22 mouse cellular contexts compared by ENCODE assay signal in genomic region chr9:47323051-47323450, GRCm38 (mm10).
DNase-seq lines count a peak whose midpoint lies in the region; ATAC-seq and TF ChIP-seq lines count a peak whose summit lies in the region.
"Had no signal": no experiment of that assay in that cellular context is flagged by ENCODE, and none has a peak within 500 bp of the region (broad histone marks: within the 10 kb centered on the region; RNA-seq: fewer than 3 reads in every experiment).

No protein-coding gene starts in this region.

- no peaks in the 10 kb centered on the region for H3K4me1 ChIP-seq in kidney, embryonic 16.5 days (ENCODE audit: insufficient read depth, low read length)
- H3K4me1 ChIP-seq in midbrain, embryonic 11.5 days (ENCODE audit: control insufficient read depth, insufficient read depth, low read length) = peaks cover 5% of the 10 kb centered on the region; the same call in 1 of the 2 replicates
- H3K4me1 ChIP-seq in midbrain, embryonic 13.5 days (replicated peaks) = 0 out of 2 replicates have a peak, but pooled peaks cover 2% of the 10 kb centered on the region
- H3K4me1 ChIP-seq in limb, embryonic 13.5 days = peaks cover 19% of the 10 kb centered on the region
- H3K4me1 ChIP-seq in forebrain, postnatal 0 days (ENCODE audit: insufficient read depth) = peaks cover 4% of the 10 kb centered on the region; the same call in 1 of the 2 replicates
- H3K4me1 ChIP-seq: midbrain, embryonic 12.5 days had no signal

- no peak overlapping the region for H3K27ac ChIP-seq in kidney, embryonic 16.5 days (ENCODE audit: low read length)
- H3K27ac ChIP-seq in midbrain, embryonic 11.5 days (ENCODE audit: low read depth, low read length) = no peak overlapping the region
- H3K27ac ChIP-seq in midbrain, embryonic 13.5 days = no peak overlapping the region
- H3K27ac ChIP-seq in limb, embryonic 13.5 days = no peak overlapping the region
- H3K27ac ChIP-seq in forebrain, postnatal 0 days (ENCODE audit: low read depth, low read length) = no peak overlapping the region
- H3K27ac ChIP-seq: hindbrain, embryonic 14.5 days; left cerebral cortex, adult 2 months; limb, embryonic 15.5 days; macrophage; midbrain, embryonic 12.5 days; neural tube, embryonic 12.5 days had no signal

- no peak overlapping the region for H3K9ac ChIP-seq in kidney, embryonic 16.5 days (replicated peaks; ENCODE audit: low read length)
- no peak overlapping the region for H3K9ac ChIP-seq in midbrain, embryonic 11.5 days (ENCODE audit: low read length)
- no peak overlapping the region for H3K9ac ChIP-seq in midbrain, embryonic 13.5 days (replicated peaks)
- no peak overlapping the region for H3K9ac ChIP-seq in limb, embryonic 13.5 days
- H3K9ac ChIP-seq in forebrain, postnatal 0 days = no peak overlapping the region
- H3K9ac ChIP-seq: hindbrain, embryonic 14.5 days; limb, embryonic 15.5 days; midbrain, embryonic 12.5 days; neural tube, embryonic 12.5 days had no signal

- TF ChIP-seq CTCF in forebrain, postnatal 0 days (IDR thresholded peaks at IDR 0.05; ENCODE audit: low read depth) = no peak

- DNase-seq in kidney, adult 9 months = no peak
- peak; percentile 77 for DNase-seq in midbrain, embryonic 11.5 days (ENCODE audit: low spot score, missing footprints)
- no peak for DNase-seq in forebrain, postnatal 0 days
- DNase-seq in spleen, postnatal 14 days (ENCODE audit: low spot score in 2 of 2) = no peak
- DNase-seq: B cell, adult 2 months; cerebellum, adult 11-12 months; embryo, embryonic 11 days; heart, postnatal 10 days; kidney, postnatal 10 days; spleen, adult 18-20 months; thymus, adult 2 months had no signal

- 46% methylated on average over 5 of the region's 5 CpGs for WGBS in kidney, embryonic 16.5 days
- WGBS in midbrain, embryonic 11.5 days = 70% methylated on average over 5 of the region's 5 CpGs
- 71% methylated on average over 5 of the region's 5 CpGs for WGBS in midbrain, embryonic 13.5 days
- WGBS in limb, embryonic 13.5 days = 33% methylated on average over 5 of the region's 5 CpGs
- 75% methylated on average over 5 of the region's 5 CpGs for WGBS in forebrain, postnatal 0 days

- H3K36me3 ChIP-seq in kidney, embryonic 16.5 days (ENCODE audit: insufficient read depth, low read length) = no peaks in the 10 kb centered on the region
- no peaks in the 10 kb centered on the region for H3K36me3 ChIP-seq in midbrain, embryonic 11.5 days (ENCODE audit: control insufficient read depth, insufficient read depth, low read length)
- no peaks in the 10 kb centered on the region for H3K36me3 ChIP-seq in midbrain, embryonic 13.5 days
- H3K36me3 ChIP-seq in limb, embryonic 13.5 days = no peaks in the 10 kb centered on the region
- no peaks in the 10 kb centered on the region for H3K36me3 ChIP-seq in forebrain, postnatal 0 days (ENCODE audit: insufficient read depth)
- H3K36me3 ChIP-seq: limb, embryonic 15.5 days; midbrain, embryonic 12.5 days; neural tube, embryonic 12.5 days had no signal

- no peak overlapping the region for H3K4me2 ChIP-seq in kidney, embryonic 16.5 days (replicated peaks; ENCODE audit: low read depth, low read length)
- no peak overlapping the region for H3K4me2 ChIP-seq in midbrain, embryonic 11.5 days
- H3K4me2 ChIP-seq in midbrain, embryonic 13.5 days (replicated peaks) = no peak overlapping the region
- no peak overlapping the region for H3K4me2 ChIP-seq in limb, embryonic 13.5 days (replicated peaks)
- H3K4me2 ChIP-seq in forebrain, postnatal 0 days (ENCODE audit: low read depth) = no peak overlapping the region
- H3K4me2 ChIP-seq: heart, embryonic 11.5 days; hindbrain, embryonic 14.5 days; limb, embryonic 15.5 days; midbrain, embryonic 12.5 days; neural tube, embryonic 12.5 days had no signal

- H3K27me3 ChIP-seq in kidney, embryonic 16.5 days (ENCODE audit: insufficient read depth, low read length) = no peaks in the 10 kb centered on the region
- no peaks in the 10 kb centered on the region for H3K27me3 ChIP-seq in midbrain, embryonic 11.5 days (ENCODE audit: control insufficient read depth, insufficient read depth, low read length)
- H3K27me3 ChIP-seq in midbrain, embryonic 13.5 days = 0 out of 2 replicates have a peak, but pooled peaks cover 7% of the 10 kb centered on the region
- 0 out of 2 replicates have a peak, but pooled peaks cover 4% of the 10 kb centered on the region for H3K27me3 ChIP-seq in limb, embryonic 13.5 days
- H3K27me3 ChIP-seq in forebrain, postnatal 0 days (ENCODE audit: insufficient read depth, low read length) = no peaks in the 10 kb centered on the region
- H3K27me3 ChIP-seq: limb, embryonic 15.5 days; neural tube, embryonic 12.5 days had no signal

- no peak overlapping the region for H3K4me3 ChIP-seq in kidney, embryonic 16.5 days (ENCODE audit: low read length)
- H3K4me3 ChIP-seq in midbrain, embryonic 11.5 days (ENCODE audit: low read depth, low read length) = no peak overlapping the region
- no peak overlapping the region for H3K4me3 ChIP-seq in midbrain, embryonic 13.5 days (replicated peaks)
- no peak overlapping the region for H3K4me3 ChIP-seq in limb, embryonic 13.5 days
- no peak overlapping the region for H3K4me3 ChIP-seq in forebrain, postnatal 0 days (ENCODE audit: low read depth, low read length)
- H3K4me3 ChIP-seq: left cerebral cortex, adult 2 months; limb, embryonic 15.5 days; midbrain, embryonic 12.5 days; neural tube, embryonic 12.5 days had no signal

- ATAC-seq in kidney, embryonic 16.5 days (ENCODE audit: low FRiP score, low TSS enrichment) = 0 out of 2 replicates have a peak, but pooled peaks have one; percentile 12
- no peak for ATAC-seq in midbrain, embryonic 11.5 days (ENCODE audit: low FRiP score)
- no peak for ATAC-seq in midbrain, embryonic 13.5 days
- peak; percentile 57 for ATAC-seq in limb, embryonic 13.5 days (ENCODE audit: low FRiP score, low read depth)
- no peak for ATAC-seq in forebrain, postnatal 0 days
- ATAC-seq: forebrain, embryonic 14.5 days had no signal

- H3K9me3 ChIP-seq in kidney, embryonic 16.5 days (ENCODE audit: low read length) = no peaks in the 10 kb centered on the region
- H3K9me3 ChIP-seq in midbrain, embryonic 11.5 days (ENCODE audit: control insufficient read depth, low read length) = no peaks in the 10 kb centered on the region
- no peaks in the 10 kb centered on the region for H3K9me3 ChIP-seq in midbrain, embryonic 13.5 days
- H3K9me3 ChIP-seq in limb, embryonic 13.5 days = no peaks in the 10 kb centered on the region
- H3K9me3 ChIP-seq in forebrain, postnatal 0 days (ENCODE audit: low read length) = no peaks in the 10 kb centered on the region
- H3K9me3 ChIP-seq: limb, embryonic 15.5 days; midbrain, embryonic 12.5 days; neural tube, embryonic 12.5 days had no signal

Comparison
In these comparisons a context has a peak if more than half of its experiments do, and no peak if none do; other contexts are left out.
1. ATAC-seq: peak in kidney, embryonic 16.5 days (single experiment) and limb, embryonic 13.5 days (single experiment); none in midbrain, embryonic 11.5 days (single experiment), midbrain, embryonic 13.5 days (single experiment) and forebrain, postnatal 0 days (single experiment).